Mouse (Mus musculus) right cerebral cortex, postnatal 36 days (tissue): ENCODE data around the gene Cnbp.

Experiments used
- DNase-seq, 2 experiments: peaks; one replicate each; pipeline ENCODE4 v3.0.0; 2022; ENCODE audit warnings: low spot score in 2 of 2, mixed read lengths in 1 of 2

Cnbp gene

DNA sequence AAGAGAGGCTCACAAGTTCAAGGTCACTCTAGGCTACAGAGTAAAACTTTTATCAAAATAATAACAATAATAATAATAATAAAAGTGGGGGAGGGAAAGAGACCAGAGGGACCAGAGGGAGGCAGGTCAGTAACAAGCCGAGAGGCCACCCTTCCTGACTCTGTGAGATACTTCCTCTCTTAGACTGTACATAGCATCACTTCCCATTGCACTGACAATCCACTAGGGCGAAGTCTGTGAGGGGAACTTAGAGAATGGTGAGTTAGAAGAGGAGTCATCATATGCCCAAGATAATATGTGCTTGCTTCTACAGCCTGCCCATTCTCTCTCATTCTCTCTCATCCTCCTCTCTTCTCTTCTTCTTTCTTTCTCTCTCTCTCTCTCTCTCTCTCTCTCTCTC, 44.9 kb downstream of the Cnbp start:
- DNase-seq, result no peak

DNA sequence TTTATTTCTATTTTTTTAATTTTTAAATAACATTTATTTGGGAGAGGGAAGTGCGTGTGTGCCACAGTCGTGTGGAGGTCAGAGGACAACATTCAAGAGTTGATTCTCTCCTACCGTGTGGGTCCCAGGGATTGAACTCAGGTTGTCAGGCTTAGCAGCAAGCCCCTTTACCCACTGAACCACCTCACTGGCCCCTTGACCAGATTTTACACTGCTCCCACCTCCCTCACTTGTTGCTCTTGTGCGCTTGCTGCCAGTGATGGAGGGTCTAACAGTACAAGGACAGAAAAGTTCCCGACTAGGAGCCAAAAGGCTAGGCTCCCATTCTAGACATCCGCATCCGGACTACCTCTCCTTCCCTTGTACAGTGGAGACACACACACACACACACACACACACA, 45.5 kb downstream of the Cnbp start:
- no peak for DNase-seq

DNA sequence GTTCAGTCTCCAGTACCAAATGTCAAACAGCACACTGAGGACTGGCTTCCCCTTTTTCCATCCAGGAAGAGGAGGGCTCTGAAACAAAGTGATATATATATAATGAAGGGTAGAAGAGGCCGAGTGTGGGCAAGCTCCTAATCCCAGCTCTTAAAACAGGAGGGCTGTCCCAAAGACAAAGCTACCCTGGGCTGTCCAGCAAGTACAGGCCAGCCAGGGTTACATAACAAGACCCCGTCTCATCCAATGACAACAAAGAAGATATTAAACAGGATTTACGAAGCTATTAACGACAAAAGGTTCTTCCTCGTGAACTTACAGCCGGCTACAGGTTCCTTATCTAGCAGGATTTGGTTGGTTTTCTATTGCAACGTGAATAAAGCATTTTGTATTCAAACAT, 46.0 kb downstream of the Cnbp start:
- DNase-seq, result no peak

DNA sequence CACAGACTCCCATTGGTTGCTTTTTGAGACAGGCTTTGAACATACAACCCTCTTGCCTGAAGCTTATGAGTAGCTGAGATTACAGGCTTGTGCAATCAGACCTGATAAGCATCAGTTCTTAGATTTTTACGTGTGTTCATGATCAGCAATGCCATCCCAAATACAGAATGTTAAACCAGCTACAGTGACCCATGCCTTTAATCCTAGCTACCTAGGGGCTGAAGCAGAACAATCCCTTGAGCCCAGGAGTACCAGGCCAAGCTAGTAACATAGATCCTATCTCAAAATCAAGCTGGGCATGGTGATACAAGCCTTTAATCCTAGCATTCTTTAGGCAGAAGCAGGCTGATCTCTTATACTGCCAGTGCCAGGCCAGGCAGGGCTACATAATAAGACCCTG, 46.9 kb downstream of the Cnbp start:
- DNase-seq, result no peak

DNA sequence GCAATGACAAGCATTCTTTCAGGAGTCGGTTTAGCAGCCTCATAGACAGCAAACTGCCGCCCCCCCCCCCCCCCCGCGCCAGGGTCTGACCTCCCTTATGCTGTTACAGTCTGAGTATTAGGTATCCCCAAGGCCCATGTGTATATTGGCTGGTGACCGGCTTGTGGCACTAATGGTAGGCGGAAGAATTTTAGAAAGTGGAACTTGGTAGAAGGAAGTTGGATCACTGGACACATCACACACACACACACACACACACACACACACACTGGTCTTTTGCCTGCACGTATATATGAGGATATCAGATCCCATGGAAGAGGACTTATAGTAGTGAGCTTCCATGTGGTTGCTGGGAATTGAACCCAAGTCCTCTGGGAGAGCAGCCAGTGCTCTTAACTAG, 48.4 kb downstream of the Cnbp start:
- DNase-seq, result no peak

DNA sequence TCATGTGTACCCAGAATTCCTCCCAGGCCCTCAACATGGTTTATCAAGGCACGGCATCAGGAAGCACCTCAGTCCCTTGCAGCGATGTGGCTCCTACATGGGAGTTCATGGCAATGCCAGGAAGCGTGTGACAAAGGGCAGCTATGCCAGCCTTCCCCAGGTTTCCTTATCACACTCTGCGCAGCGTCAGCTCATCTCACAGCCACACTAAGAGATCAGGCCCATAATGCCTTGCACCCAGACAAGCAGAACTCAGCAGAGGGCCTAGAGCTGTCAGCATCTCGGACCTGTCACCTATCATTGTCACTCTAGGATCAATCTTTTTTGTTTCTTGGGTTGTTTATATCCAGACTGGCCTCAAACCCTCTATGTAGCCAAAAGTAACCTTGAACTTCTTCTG, 51.3 kb downstream of the Cnbp start:
- no peak for DNase-seq

- no peak for DNase-seq
Measured at GRCm38 (mm10) chr6:87797321-87797720, 53.6 kb downstream of the Cnbp start.

DNA sequence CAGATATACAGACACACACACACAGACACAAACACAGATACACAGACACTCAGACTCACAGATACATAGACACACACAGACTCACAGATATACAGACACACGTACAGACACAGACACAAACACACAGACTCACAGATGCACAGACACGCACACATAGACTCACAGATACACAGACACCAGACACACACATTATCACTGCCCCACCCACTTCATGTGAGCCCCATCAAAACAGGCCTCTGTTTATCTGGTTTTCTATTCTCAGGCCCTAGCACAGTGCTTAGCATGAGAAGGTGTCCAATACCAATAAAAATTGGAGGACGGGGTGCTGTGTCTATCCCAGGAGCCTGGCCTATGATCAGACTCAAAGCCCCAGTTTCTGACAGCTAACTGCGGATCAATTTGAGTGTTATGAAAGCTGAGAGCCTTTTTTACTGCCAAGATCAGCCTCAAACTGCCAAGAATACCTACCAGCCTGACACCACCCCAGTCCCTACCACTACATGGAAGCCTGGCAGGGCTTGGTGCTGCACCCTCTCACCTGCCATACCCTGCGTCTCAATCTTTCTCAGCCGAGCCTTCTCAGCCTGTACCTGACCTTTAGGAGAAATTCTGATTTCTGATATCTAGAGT, 54.5 kb downstream of the Cnbp start:
- no peak for DNase-seq

- no peak for DNase-seq
Measured at GRCm38 (mm10) chr6:87795385-87796150, 55.3 kb downstream of the Cnbp start.

DNA sequence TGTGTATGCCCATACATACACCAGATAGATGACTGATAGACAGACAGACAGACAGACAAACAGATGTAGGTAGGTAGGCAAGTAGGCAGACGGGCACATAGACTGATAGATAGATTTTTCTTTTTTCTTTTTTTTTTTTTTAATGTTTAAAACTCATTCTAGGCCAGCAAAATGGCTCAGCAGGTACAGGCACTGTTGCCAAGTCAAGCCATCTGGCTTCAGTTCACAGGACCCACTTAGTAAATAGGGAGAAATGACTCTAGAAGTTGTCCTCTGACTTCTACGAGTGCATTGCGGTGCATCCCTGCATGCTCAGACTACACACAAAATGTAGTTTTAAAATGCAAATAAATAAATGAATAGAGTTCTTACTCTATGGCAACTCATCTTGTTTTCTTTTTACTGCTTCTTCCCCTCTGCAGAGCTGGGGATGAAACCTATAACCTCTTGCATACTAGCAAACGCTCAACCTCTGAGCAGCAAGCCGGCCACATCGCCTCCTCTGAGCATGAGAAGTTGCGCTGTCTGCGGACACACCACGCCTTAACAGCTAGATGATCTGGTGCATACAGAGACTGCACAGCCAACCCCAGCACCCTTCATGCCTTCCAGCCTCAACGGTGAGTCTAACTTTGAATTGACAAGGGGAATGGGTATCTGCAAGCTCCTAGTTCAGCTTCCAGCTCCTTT, 56.9 kb downstream of the Cnbp start:
- no peak for DNase-seq
